Mouse (Mus musculus) megakaryocyte, embryonic 14.5 days (primary cell): Measurements from ENCODE around the gene Gm44579. TPM values are rescaled to one million over a fixed set of nuclear protein-coding genes. Genes with fewer than 3 reads are reported as not detected.

Source experiments
- H3K27me3 ChIP-seq: replicated peaks from 2 replicates; pipeline ENCODE3; 2012; ENCODE audit warnings: inconsistent platforms
- H3K36me3 ChIP-seq: replicated peaks from 2 replicates; pipeline ENCODE3; 2012; ENCODE audit warnings: low read length, inconsistent platforms, mixed read lengths
- H3K4me1 ChIP-seq: 2 replicates; pipeline ENCODE4 v1.6.1; 2012; ENCODE audit warnings: inconsistent platforms
- H3K4me3 ChIP-seq: replicated peaks from 2 replicates; pipeline ENCODE3; 2012; ENCODE audit warnings: moderate library complexity, mild to moderate bottlenecking, inconsistent platforms
- H3K9me3 ChIP-seq: 2 replicates; pipeline ENCODE4 v1.6.1; 2012; ENCODE audit warnings: inconsistent platforms
- FLI1 ChIP-seq: IDR thresholded peaks from 2 replicates; pipeline ENCODE4 v1.6.1; 2012; ENCODE audit warnings: low read length, inconsistent platforms, mixed read lengths
- GATA1 ChIP-seq: IDR thresholded peaks from 3 replicates; pipeline ENCODE4 v1.6.1; 2012; ENCODE audit warnings: mixed read lengths, low read length, inconsistent platforms, borderline replicate concordance
- polyA plus RNA-seq: library from polyadenylated mRNA; stranded (reverse); fragments of >175 nt; gene quantifications from 2 replicates; pipeline ENCODE4 v1.2.3, GENCODE M21; 2012; ENCODE audit warnings: low replicate concordance; ENCODE audit not compliant: insufficient read depth

Gm44579 gene
- polyA plus RNA-seq, 1 experiment = not detected

GRCm38 (mm10) chr15:98140809-98141208, 80.0 kb downstream of the Gm44579 start:
- Histone ChIP-seq H3K4me3 (no peak overlapping the region), H3K27me3 (no peaks in the 10 kb centered on the region), H3K9me3 (no peaks in the 10 kb centered on the region), H3K4me1 (peaks cover 30% of the 10 kb centered on the region), H3K36me3 (peaks cover 71% of the 10 kb centered on the region)
- TF ChIP-seq GATA1 (no peak), FLI1 (no peak)

DNA sequence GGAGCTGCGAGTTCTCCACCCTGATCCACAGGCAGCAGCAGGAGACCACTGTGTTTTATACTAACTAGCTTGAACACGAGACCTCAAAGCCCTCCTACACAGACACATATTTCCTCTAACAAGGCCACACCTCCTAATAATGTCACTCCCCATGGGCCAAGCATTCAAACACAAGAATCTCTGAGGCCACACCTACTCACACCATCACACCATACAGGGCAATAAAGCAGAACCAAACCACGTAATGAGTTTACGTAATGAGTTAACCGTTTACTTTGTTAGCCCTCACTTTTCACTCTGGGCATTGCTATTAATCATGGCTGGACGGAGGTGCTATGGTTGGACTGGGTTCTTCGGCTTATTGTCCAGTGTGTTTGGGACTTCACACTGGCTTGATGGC, 81.0 kb downstream of the Gm44579 start:
- H3K4me3 ChIP-seq = no peak overlapping the region
- H3K36me3 ChIP-seq = peaks cover 81% of the 10 kb centered on the region
- no peaks in the 10 kb centered on the region for H3K9me3 ChIP-seq
- peaks cover 26% of the 10 kb centered on the region for H3K4me1 ChIP-seq
- no peaks in the 10 kb centered on the region for H3K27me3 ChIP-seq
- TF ChIP-seq FLI1 (no peak), GATA1 (no peak)

DNA sequence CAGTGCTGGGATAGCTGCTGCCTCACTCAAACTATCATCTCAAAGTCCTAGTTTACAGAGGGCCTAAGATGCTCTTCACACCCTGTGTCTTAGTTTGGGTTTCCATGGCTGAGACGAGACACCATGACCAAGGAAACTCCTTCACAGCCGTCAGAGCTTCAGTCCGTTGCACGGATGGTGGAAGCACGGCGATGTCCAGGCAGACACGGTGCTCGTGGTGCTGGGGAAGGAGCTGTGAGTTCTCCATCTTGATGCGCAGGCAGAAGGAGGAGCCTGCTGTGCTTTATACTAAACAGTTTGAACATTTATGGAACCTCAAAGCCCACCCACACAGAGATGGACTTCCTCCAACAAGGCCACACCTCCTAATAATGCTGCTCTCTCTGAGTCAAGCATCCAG, 83.9 kb downstream of the Gm44579 start:
- Histone ChIP-seq H3K9me3 (no peaks in the 10 kb centered on the region), H3K4me3 (no peak overlapping the region), H3K4me1 (peaks cover 15% of the 10 kb centered on the region), H3K36me3 (peaks cover 97% of the 10 kb centered on the region), H3K27me3 (no peaks in the 10 kb centered on the region)
- TF ChIP-seq FLI1 (no peak), GATA1 (no peak)

Other genes starting within 250 kb of the Gm44579 start
- 0.27 TPM in 1 of 2 replicates, not detected in the other for gene Col2a1, start 216.3 kb downstream of the Gm44579 start, polyA plus RNA-seq
- gene Pfkm, start 128.4 kb downstream of the Gm44579 start, polyA plus RNA-seq = 2.6 and 10.2 TPM in 2 replicates
- gene Senp1, start 127.2 kb downstream of the Gm44579 start, polyA plus RNA-seq = 5.1 and 9.2 TPM in 2 replicates
- 2.8 and 4.3 TPM in 2 replicates for gene Asb8, start 55.4 kb downstream of the Gm44579 start, polyA plus RNA-seq
- 1.3 TPM in 1 of 2 replicates, not detected in the other for gene Ccdc184, start 53.8 kb downstream of the Gm44579 start, polyA plus RNA-seq
- not detected in 2 replicates for gene Olfr288, start 25.4 kb downstream of the Gm44579 start, polyA plus RNA-seq
- gene Olfr287, start 79 bp upstream of the Gm44579 start, polyA plus RNA-seq = not detected in 2 replicates
- gene Olfr286, start 13.5 kb upstream of the Gm44579 start, polyA plus RNA-seq = not detected in 2 replicates
- not detected in 2 replicates for gene H1fnt, start 36.3 kb upstream of the Gm44579 start, polyA plus RNA-seq
- not detected in 2 replicates for gene Zfp641, start 75.2 kb upstream of the Gm44579 start, polyA plus RNA-seq
- gene Olfr285, start 96.4 kb upstream of the Gm44579 start, polyA plus RNA-seq = not detected in 2 replicates
- not detected in 2 replicates for gene Olfr284, start 120.0 kb upstream of the Gm44579 start, polyA plus RNA-seq
- not detected in 2 replicates for gene Olfr283, start 160.0 kb upstream of the Gm44579 start, polyA plus RNA-seq
- gene Olfr282, start 210.2 kb upstream of the Gm44579 start, polyA plus RNA-seq = not detected in 2 replicates
- gene Olfr281, start 231.6 kb upstream of the Gm44579 start, polyA plus RNA-seq = not detected in 2 replicates
- gene OR5BS1P, start 248.9 kb upstream of the Gm44579 start, polyA plus RNA-seq = not detected in 2 replicates